Mouse (Mus musculus): Measurements from ENCODE around the gene Ociad1.
"Not testable (repeated sequence)": the region's sequence is repeated elsewhere in the genome, so short reads cannot be mapped to it uniquely, and the experiment has no call there.

The Ociad1 gene

DNA sequence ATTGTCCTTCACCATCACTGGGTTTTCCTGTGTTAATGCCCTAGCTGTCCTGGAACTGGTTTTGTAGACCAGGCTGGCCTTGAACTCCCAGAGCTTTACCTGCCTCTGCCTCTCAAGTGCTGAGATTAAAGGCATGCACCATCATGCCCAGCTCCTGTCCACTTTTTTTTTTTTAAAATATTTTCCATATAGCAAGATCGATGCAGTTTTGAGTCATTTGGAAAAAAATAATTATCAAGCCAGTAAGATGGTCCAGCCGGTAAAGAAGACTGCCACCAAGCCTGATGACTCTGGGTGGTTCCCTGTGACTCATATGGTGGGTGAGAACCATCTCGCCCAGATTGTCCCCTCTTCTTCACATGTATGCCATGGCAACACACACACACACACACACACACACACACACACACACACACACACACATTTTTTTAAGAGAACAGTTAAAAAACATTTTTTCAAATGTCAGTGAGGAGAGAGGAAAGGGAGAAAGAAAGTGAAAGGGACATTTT lies 7.1 kb upstream of the Ociad1 start:
- no peak for DNase-seq

DNA sequence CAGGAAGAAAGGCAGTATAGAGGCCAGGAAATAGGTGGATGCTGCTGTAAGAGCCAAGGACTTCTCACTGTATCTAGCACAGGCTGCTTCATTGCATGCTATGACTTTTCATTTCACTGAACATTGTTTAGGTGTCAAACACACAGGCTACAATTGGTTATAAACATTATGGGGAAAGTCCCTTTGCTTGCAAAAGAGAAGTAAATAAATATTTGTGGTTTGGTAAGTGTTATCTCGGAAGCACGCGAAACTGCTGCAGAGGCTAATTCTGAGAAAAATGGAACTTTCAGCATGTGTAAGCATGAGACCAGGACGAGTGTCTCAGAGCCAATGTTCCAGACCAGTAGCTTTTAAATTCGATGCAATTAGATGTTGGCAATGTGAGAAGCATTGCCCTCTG lies 6.0 kb upstream of the Ociad1 start:
- DNase-seq, result no peak

DNA sequence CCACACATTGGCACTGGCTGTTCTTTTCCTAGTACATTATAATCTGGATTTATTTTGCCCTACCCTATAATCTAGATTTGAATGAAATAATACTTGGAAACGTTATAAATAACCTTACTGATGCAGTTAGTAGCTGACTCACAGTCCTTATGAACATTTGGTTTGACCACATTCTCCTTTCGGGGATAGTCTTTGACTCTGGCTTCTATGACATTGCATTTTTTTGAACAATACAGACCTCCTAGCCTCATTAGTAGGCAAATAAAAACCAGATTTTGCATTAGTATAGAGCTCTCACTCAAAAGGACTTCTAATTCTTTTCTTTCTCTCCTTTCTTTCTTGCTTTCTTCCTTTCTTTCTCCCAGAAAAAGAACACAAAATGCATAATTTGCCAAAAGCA lies 2.7 kb upstream of the Ociad1 start:
- DNase-seq, result no peak

DNA sequence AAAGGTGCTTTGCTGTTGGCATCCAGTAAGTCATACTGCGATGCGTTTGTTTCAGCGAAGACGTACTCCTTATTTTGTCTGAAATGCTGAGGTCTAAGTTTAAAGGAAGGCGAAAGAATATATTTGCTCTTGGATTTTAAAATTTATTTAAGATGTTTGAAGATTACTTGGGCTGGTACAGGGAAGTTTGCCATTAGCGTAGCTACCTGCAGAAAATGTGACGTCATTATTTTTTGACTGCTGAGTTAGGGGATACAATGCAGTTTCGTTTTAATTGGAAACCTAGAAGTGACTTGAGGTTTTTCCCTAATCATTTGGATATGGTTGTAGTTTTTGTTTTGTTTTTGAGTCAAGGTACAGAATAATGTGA lies 859 bp downstream of the Ociad1 start:
- no peak for DNase-seq

DNA sequence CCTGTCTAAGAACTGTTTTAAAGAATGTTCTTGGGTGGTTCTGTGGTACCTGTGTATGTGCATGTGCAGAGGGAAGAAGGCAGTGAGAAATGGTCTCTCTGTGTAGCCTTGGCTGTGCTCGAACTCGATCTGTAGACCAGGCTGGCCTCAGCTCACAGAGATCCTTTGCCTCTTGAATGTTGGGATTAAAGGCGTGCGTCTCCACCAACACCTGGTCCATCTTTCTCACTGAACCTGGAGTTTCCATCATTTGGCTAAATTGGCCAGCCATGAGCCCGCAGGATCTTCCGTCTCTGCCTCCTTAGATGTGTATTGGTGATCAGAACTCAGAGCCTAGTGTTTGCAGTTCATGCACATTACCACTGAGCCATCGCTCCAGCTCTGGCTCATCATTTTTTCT lies 2.4 kb downstream of the Ociad1 start:
- no peak for DNase-seq

DNA sequence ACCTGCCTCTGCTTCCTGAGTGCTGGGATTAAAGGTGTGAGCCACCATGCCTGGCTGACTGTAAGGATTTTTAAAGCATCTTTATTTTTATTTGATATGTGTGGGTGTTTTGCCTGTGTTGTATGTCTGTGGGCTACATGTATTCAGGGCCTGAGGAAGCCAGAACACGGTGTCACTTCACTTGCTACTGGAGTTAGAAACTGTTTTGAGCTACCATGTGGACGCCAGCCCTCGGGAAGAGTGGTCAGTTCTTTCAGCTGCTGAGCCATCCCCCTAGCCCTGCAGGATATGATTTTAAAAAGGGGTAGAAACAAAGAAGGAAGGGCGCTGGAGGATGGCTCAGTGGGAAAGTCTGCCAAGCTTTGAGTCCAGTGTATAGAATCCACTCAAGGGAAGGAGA lies 3.3 kb downstream of the Ociad1 start:
- no peak for DNase-seq

DNA sequence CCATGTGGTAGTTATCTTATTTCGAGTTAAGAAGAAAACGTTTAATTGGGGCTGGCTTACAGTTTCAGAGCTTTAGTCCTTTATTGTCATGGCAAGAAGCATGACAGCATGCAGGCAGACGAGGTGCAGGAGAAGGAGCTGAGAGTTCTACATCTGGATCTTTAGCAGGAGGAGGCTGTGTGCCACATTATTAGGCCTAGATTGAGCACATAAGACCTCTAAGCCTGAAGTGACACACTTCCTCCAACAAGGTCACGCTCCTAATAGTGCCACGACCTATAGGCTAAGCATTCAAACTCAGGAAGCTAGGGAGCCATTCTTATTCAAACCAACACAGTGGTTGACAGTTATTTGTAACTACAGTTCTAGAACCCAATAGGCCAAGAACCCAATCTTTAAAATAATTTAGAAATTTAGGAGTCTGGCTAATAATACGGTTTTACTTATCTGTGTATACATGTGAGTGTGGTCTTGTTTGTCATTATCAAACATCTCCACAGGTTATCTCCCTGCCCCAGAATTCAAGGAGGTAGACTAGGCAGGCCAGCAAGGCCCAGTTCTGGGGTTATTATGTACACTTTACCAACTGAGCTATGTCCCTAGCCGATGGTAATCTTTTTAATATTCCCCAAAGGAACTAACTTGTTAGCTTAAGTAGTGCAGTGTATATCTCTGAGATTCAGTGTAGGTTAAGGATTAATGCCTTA lies 9.2 kb downstream of the Ociad1 start:
- no peak for DNase-seq

DNA sequence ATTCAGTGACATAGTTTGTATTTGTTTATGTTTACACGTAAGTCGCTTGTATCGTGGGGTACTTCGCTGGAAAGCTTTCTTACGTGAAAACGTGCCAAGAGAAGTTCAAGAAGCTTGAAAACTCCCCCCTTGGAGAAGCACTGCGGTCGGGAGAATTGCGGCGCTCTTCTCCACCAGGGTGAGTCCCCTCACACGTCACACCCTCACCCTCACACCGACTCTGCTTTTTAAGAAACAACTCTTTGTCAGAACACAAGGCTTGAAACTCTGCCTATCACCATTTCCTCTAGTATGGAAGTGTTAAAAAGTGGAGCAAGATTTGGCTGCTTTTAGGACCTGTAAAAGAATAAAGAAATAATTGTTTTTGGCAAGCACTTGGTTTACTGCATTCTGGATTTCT lies 11.9 kb downstream of the Ociad1 start:
- no peak for DNase-seq

DNA sequence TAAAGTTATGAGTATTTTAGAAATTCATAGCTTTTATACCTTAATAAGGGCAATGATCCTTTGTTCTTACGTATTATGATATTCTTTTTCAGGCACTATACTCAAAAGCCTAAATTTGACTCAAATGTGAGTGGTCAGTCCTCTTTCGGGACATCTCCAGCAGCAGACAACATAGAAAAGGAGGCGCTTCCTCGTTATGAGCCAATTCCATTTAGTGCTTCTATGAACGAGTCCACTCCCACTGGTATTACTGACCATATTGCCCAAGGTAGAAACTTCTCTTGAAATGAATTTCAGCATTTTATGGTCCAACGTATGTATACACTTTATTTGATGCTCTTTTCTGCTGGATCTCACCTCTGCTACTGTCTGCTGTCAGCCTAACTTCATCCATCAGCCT lies 13.9 kb downstream of the Ociad1 start:
- no peak for DNase-seq

DNA sequence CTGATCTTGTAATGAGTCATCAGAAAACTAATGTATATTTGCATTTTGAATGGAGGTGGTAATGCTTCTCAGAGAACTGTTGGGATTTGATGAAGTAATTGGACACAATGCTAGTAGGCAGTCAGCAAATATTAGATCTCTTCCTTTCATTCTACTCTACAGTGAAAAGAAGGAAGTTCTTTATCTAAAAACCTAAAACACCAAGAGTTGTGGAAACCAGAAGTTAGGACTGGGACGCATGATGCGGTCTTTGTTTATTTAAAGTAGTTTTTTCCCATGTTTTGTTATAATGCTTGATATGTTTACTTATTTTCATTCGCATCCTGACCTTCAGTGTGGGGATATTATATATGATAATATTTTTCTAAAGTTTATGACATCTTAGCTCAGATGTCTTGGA lies 14.7 kb downstream of the Ociad1 start:
- no peak for DNase-seq

DNA sequence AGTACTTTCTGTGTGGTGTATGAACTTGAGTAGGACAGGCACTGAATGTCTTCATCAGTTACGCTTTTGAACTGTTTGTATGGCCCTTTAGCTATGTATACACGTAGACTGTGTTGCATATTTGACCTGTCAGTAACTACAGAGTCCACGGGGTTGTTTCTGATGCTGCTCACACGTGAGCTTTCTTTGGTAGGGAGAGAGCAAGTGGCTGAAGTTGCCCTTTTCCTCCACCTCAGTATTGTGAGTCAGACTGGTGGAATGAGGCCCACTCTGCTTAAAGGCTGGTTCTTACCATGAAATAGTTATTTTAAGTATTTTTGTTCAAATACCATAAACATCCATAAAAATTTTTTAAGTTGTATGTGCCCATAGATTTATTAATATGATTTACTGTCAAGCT lies 16.9 kb downstream of the Ociad1 start:
- DNase-seq, result no peak

DNA sequence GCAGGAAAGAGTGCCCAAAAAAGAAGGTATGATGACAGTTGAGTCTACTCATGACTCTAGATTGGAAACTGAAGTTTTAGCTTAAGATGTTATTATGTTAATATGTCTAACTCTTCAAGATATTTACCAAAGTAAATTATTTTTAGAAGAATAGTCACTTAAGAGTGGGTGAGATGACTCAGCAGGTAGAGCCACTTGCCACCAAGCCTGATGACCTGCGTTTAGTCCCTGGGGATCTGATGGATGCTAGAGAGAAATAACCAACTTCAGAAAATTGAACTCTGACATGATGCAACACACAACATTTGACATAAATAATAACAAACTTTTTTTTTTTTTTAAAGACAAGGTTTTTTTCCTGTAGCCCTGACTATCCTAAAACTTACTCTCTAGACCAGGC lies 17.8 kb downstream of the Ociad1 start:
- no peak for DNase-seq

DNA sequence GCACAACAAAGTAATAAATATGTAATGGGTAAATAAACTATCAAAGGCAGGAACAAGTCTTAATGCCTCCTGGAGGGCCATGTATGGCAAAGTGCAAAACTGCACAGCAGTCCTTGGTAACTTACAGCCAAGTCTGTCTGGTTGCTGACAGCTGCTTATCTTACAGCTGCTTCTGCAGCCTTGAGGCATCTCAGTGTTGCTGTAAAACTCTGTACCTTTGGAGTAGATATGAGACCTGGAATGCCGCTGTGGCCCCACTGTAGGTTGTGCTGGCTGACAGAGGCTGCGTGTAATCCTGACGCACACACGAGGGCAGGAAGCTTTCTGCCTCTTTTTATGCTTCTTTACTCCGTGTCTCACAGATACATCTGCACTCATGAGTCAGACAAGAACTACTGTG lies 18.9 kb downstream of the Ociad1 start:
- DNase-seq, result no peak

DNA sequence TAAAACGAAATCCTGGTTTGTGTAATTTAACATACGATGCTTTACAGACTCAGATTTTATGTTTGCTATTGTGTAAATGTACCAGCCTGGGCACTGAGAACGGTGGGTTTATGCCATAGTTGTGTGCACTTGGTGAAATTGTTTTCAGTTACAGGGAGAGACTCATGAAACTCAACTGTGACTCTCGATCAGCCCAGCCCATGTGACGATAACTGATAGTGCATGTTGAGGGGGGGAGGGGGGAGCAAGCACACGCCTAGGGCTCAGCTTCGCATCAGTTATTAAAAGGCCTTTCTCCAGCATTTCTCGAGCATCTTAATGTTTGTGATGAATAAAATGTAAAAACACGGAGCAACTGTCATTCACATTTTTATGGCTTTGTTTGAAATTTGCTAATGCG lies 21.0 kb downstream of the Ociad1 start:
- no peak for DNase-seq

DNA sequence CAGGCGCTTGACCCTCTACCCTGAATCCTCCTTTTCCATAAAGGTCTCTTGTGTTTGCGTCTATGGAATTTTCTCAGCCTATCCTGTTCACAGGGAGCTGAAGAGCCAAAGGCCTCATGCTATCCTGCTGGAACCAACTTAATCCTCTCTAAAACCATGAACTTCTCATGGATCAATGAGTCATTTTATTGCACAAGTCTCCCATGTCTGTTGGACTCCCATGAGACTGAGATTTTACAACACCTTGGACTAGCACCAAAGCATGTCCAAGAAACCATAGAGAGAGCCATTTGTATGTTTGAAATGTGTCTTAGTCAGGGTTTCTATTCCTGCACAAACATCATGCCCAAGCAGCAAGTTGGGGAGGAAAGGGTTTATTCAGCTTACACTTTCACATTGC lies 22.1 kb downstream of the Ociad1 start:
- DNase-seq, result no peak

DNA sequence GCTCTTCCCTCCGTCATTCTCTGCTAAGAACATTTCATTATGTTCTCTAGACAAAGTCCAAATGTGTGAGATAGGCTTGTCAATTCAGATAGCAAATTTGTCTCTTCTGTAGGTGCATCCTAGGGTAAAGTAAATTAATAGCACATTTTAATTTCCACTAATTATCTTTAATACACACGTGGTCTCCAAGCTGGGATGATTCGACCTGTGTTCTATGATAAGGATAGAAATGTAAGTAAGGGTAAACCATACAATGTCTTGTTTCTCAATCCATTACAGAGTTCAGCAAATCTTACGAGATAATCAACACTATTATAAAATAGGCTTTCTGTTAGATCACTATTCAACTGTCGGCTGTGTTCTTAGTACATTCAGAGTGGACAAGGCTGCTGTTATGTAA lies 26.7 kb downstream of the Ociad1 start:
- DNase-seq, result no peak

DNA sequence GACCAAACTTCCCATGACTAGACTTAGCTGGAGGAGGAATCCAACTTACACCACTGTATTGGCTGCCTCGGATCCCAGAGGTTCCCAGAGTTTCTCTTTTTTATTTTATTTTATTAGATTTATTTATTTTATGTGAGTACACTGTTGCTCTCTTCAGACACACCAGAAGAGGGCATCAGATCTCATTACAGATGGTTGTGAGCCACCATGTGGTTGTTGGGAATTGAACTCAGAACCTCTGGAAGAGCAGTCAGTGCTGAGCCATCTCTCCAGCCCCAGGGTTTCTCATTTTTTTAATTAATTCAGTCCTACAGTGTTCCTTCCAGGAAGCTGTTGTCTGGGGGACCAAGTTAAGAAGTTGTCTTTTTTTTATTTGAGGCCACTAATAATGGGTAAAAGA lies 30.1 kb downstream of the Ociad1 start:
- DNase-seq, result not testable (repeated sequence)

DNA sequence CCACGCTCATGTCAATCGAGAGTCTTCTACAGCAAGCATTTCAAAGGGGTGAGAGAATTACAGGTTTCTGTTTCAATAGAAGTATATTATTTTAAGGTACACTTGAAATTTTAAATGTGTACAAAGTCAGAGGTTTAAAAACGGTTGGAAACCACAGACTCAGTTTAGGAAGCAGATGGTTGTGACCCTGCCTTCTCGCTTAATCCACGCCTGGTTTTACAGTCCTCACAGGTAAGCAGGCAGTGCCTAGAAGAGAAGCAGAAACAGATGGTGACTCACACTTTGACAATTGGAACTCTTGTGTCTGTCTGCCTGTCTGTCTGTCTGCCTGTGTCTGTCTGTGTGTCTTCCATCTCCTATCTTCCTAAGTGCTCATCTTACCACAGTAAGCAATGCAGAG lies 31.0 kb downstream of the Ociad1 start:
- no peak for DNase-seq

DNA sequence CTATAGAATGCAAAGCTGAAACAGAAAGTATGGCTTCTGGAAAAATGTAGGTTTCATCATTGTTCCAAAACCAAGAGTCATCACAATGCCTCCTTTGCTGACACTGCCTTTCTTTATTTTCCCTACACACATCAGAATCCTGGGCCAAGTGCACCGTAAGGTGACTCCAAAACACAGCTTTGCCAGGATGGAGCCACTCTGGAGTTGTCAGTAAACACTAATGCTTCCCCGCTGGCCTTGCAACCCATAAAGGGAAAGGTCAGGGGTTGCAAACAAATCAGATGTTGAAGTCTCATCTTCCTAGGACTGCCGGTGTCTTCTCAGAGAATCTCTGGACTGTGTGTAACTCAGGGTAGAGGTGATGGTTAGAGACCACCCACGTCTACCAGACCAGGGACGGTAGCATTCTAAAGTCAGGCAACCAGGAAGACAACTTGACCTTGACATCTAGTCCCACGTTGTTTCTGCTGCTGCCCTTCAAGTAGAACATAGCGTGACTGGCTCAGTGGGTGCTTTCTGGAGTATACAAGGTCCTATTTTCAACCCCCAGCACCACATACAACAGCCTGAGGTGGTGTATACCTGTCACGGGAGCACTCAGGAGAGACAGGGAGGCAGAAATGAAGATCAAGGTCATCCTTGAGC lies 32.1 kb downstream of the Ociad1 start:
- no peak for DNase-seq

DNA sequence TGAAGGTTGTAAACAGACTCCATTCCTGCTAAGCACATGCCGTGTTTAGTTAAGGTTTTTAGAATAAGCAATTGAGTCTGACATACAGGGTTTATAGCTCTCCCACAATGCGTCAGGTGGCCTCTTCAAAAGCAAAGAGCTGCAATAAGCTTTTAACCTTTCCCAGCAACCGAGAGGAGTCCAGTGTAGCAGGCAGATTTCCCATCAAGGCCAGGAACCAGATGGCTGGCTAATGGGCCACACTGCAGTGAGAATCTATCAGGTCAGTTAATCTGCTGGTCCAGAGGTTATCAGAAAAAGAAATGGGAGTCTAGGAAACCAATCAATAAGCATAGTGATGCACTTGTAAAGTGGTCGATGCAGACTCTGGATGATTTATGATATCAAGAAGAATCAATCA lies 38.4 kb downstream of the Ociad1 start:
- no peak for DNase-seq

DNA sequence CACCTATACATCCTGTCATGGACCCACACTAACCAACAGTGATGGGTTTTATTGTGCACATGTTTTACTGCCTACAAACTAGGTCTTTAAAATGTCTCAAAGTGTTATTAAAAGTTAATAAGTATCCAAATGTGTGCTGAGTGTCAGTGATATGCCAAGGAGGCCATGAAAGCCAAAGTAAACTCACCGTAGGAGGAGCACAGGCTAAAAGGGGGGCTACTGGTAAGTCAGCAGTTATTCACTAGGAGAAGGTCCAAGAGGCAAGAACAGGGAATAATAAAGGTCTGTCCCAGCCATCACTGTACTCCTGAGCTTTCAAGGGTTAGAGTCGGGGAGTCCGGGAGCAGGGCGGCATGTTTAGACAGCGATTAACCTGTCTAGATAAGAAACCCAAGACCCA lies 43.9 kb downstream of the Ociad1 start:
- no peak for DNase-seq

DNA sequence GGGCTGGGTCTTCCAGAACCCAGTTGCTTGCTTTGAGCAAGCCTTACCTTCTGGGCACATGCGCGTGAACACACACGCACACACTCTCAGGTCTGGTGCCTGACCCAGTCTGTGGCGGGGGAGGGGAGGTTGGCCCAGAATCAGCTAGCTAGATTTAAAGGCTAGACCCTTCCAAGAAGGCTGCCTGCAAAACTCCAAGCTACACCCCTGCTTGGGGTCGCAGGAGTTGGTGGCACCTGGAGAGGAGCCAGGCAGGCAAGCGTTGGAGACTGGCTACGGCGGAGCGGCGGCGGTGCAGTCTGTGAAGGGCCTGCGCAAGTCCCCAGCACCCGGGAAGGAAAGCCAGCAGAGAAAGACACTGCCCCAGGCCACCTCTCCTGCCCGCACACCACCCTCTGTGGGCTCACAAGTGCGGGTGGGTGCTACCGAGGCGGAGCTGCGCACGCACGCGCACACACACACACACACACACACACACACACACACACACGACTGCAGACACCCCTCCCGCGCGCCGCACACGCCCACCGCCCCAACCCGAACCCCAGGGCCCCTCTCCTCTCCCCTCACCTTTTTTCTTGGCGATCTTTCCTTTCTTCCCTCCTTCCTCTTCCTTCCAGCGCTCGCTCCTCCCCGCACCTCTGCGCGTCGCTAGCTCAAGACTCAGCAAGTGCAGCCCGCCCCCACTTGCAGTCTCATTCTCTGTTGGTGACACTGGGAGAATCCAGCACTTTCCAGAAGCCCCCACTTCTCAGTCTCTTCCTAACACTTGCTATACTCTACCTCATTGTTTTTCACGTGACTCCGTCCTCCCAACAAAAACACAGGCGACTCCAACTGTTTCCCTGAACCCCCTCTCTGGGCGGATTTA lies 45.6 kb downstream of the Ociad1 start:
- DNase-seq, result peak; percentile 14

DNA sequence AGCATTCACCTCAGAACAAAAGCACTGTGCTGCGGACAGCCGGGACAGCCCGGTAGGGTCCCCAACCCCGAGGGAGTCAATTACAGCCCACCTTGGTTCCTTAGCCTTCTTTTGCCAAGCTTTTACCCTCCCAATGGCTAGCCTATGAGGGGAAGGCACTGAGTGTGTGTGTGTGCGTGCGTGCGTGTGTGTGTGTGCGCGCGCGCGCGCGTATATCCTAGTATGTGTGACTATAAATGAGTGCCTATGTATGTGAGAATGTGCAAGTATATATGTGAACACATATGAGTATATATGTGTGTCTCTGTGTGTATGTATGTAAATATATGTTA lies 46.2 kb downstream of the Ociad1 start:
- DNase-seq, result no peak
